Mouse (Mus musculus): Measurements from ENCODE around the gene Rnf214. TPM values are rescaled to one million over a fixed set of nuclear protein-coding genes. Genes with fewer than 3 reads are reported as not detected.

Rnf214 gene
- polyA plus RNA-seq (2021; fragmentation: Nextera tagmentation), result 27.5 and 31.2 TPM in 2 replicates
- long read RNA-seq, experiment 1, partial matches to known transcripts, result 23 of 36 reads
- long read RNA-seq, experiment 1, other reads (novel, unspliced or antisense), result 10 of 36 reads
- long read RNA-seq, experiment 2, transcript Rnf214-201 (14 exons, 3,964 nt), result major isoform, 36 of 123 reads
- long read RNA-seq, experiment 2, transcript Rnf214-205 (14 exons, 2,287 nt), result minor isoform, 9 of 123 reads
- long read RNA-seq, experiment 2, transcript Rnf214-208 (14 exons, 2,847 nt), result minor isoform, 5 of 123 reads
- long read RNA-seq, experiment 2, partial matches to known transcripts, result 29 of 123 reads
- long read RNA-seq, experiment 2, other reads (novel, unspliced or antisense), result 44 of 123 reads

DNA sequence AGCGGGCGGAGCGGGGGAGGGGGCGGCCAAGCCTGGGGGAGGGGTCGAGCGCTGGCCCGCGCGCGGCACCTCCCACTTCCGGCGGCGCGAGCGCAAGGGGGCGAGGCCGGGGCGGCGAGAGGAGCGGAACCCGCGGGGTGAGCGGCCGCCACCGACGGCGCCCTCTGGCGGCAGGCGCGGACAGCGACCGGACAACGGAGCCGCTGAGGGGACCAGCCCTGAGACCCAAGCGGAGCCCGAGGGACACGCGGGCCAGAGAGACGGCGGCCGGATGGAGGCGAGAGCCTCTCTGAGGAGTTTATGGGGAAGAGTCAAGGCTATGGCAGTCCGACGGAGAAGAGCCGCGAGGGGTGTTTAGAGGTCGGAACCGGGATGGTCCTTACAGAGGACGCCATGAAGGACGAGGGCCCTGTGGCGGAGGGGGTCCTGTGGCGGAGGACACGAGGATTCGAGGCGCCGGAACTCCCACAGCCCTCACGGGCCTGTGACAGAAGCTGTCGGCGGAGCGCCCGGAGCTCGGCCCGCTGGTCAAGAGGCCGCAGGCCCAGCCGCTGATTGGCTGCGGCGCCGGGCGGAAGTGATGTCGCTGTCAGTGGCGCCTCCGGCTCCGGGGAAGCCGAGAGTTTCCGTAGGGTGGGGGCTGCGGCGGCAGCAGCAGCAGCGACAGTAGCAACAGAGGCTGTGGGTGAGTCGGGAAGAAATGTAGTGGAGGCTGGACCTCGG, at the start of gene Rnf214, which contains the start of gene Pcsk7:
Gene Rnf214 (minus strand): TSS at position 557 of the 723 bp plus-strand sequence.
Gene Pcsk7 (plus strand): TSS at position 143 of the 723 bp plus-strand sequence.

DNA sequence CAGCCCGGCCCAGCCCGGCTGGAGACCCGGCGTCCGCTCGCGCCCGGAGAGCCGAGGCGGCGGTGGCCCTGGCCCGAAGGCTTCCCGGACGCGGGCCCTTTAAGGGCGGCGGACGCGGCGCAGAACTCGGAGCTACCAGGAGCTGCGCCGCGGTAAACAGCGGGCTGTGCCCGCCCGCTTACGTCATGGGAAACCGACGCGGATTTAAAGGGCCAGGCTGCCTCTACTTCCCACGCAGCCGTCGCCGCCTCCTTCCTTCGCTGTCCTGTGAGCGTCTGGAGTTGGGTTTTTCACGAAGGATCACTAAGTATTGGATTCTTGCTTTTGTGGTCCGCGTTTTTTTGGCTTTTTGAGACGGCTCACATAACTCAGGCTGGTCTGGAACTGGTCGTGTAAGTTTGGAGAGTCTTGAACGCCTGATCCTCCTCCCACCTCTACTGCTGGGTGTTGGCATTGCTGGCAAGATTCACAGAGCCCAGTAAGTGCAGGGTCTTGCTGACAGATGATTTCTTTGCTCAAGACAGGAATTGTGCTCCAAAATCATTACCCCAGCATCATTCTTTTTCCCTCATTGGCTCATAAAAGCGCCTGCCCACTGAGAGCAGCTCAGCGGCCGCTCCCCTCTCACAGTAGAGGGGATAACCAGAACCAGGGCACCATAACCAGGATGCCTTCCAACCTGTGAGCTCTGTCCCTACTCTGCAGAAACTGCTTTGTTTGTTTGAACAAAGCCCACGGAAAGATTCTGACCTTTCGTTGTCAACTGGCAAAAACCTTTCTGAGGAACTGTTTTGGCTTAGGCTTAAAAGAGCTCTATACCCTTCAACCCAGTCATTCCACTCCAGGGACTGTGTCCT, 48.6 kb upstream of the Rnf214 start, which contains the start of gene Sidt2:
Gene Sidt2 (minus strand): TSS at position 152 of the 857 bp plus-strand sequence.

DNA sequence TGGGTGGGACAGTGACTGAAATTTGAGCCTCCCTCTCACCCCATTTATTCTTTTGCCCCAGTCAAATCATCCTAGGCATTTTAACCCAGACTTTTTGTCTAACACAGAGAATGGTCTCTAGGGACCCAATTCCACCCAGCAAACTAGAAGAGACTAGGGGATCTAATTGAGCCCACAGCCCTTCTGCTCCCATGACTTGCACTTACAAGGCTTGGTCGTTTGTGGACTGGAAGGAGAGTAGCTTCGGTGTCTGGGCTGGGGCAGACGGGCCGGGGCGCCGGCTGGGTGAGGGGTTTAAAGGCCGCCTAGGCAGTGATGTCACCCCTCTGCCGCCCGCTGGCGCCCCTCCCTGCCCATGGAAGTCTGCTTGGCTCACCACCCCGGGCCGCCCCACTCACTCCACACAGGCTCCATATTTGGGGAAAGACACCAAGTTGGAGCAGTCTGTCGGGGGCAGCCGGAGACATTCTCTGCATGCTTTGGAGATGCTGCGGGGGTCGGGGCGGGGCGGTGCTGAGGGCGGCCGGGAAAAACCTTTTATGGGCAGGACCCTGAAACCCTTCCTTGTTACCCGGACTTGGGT, 29.0 kb upstream of the Rnf214 start, which contains the start of gene Tagln:
Gene Tagln (minus strand): TSS at position 431 of the 583 bp plus-strand sequence.

GRCm38 (mm10) chr9:45838434-45839138, 68.1 kb downstream of the Rnf214 start, which contains the start of gene Bace1:
Gene Bace1, plus strand, starts transcription at chr9:45838580.

GRCm38 (mm10) chr9:45828291-45828963, 78.3 kb downstream of the Rnf214 start, which contains the start of gene Cep164:
Gene Cep164, minus strand, starts transcription at chr9:45828691.

Small RNA genes lying within 50 kb of the gene (microRNA-seq; reads per million reads assigned to microRNA genes)
- gene Mir7087, result 0.86 reads per million

Other genes starting within 250 kb of the Rnf214 start
- 1.7 and 1.8 TPM in 2 replicates for gene Cep164, start 78.2 kb downstream of the Rnf214 start, polyA plus RNA-seq (2021; fragmentation: Nextera tagmentation)
- gene Bace1, start 68.3 kb downstream of the Rnf214 start, polyA plus RNA-seq (2021; fragmentation: Nextera tagmentation), result 31.0 and 33.0 TPM in 2 replicates
- 6.3 and 6.9 TPM in 2 replicates for gene Pcsk7, start 414 bp downstream of the Rnf214 start, polyA plus RNA-seq (2021; fragmentation: Nextera tagmentation)
- 2.0 and 2.2 TPM in 2 replicates for gene Tagln, start 29.1 kb upstream of the Rnf214 start, polyA plus RNA-seq (2021; fragmentation: Nextera tagmentation)
- gene Sidt2, start 48.3 kb upstream of the Rnf214 start, polyA plus RNA-seq (2021; fragmentation: Nextera tagmentation), result 11.9 and 13.1 TPM in 2 replicates
- 120 and 149 TPM in 2 replicates for gene Pafah1b2, start 105.8 kb upstream of the Rnf214 start, polyA plus RNA-seq (2021; fragmentation: Nextera tagmentation)
- 13.6 and 13.9 TPM in 2 replicates for gene Sik3, start 105.9 kb upstream of the Rnf214 start, polyA plus RNA-seq (2021; fragmentation: Nextera tagmentation)